Mouse (Mus musculus): ENCODE results near the gene Nop9. TPM values are rescaled to one million over a fixed set of nuclear protein-coding genes. Genes with fewer than 3 reads are reported as not detected.

Nop9 gene
- polyA plus RNA-seq, 1 experiment, result 16.8 TPM

DNA sequence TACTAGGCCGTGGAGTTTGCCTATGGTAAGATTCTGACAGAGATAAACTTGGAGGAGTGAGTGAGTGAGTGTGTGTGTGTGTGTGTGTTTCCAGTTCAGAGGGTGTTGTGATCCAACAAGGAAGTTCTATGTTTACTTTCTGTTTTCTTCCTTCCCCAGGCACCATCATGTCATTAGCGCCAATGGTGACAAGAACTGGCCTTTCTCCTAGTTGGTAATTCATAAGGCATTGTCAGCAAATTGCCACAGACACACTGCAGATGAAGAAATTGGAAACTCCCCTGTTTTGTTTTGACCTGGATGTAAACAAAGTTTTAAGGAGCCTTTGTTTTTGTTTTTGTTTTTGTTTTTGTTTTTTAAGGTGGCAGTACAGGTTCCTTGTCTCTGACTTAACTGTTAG is 48.0 kb downstream of the Nop9 start:
- DNase-seq, result no peak
- TF ChIP-seq CTCF (IDR thresholded peaks at IDR 0.05; ENCODE audit: insufficient read depth, low read length) (no peak), POLR2A (IDR thresholded peaks at IDR 0.05; ENCODE audit: borderline replicate concordance, extremely low read depth, low read depth, low read length) (no peak)
- Histone ChIP-seq H3K4me3 (replicated peaks; ENCODE audit: extremely low read depth, low read depth, low read length) (no peak overlapping the region), H3K4me1 (ENCODE audit: control insufficient read depth, insufficient read depth, low read length) (peaks cover 5% of the 10 kb centered on the region)
- 28% methylated on average over 2 of the region's 2 CpGs for WGBS

DNA sequence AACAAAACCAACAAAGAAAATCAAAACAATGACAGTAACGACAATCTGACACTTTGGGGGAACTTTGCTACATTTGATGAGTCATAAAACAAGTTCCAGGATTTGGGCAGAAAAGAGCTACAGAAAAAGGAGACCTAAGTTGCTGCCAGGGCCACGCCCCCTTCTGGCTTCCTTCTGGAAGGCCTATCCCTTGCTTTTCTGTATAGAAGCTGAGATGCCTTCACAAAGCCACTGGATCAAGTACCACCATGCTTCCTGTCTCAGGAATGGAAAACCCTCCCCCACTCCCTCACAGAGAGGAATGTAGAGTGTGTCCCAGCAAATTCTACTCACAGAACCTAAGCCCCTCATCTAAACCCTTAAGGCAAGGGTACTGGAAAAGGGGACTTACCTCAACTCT is 48.5 kb downstream of the Nop9 start:
- TF ChIP-seq POLR2A (IDR thresholded peaks at IDR 0.05; ENCODE audit: borderline replicate concordance, extremely low read depth, low read depth, low read length) (no peak), CTCF (IDR thresholded peaks at IDR 0.05; ENCODE audit: insufficient read depth, low read length) (no peak)

DNA sequence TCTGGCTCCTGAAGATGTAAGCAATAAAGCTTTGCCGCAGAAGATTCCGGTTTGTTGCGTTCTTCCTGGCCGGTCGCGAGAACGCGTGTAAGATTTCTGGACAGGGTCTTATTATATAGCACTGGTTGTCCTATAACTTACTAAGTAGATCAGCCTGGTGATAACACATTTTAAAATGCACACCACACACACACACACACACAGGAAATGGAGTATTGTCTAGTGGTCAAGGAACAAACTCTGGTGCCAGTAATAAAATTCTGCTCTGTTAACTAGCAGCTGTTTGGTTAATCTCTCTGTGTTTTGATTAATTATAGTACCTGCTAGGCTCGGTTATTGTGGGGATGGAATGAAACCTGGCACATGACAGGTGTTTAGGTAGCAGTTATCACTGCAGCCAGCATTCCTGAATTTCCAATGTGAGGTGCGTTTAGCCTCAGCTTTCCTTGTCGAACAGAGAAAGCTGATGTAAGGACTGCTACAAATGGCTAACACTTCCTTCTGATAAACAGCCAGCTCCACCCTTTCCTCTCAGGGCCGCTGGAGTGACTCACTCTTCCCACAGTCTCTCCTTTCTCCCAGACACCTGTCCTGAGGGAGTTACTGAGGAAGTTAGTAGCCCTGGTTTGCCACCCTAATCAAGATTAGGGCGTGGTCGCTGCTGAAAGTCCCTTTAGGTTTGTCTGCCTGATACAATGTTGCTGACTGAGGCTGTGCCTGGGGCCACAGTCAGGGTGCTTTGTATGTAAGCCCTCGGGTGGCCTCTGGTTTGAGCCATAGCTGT is 50.1 kb downstream of the Nop9 start:
- 41% methylated on average over 15 of the region's 15 CpGs for WGBS
- no peaks in the 10 kb centered on the region for H3K4me1 ChIP-seq (ENCODE audit: control insufficient read depth, insufficient read depth, low read length)
- H3K4me3 ChIP-seq (replicated peaks; ENCODE audit: extremely low read depth, low read depth, low read length), result peak overlapping the region; percentile 24
- DNase-seq, result no peak
- TF ChIP-seq POLR2A (IDR thresholded peaks at IDR 0.05; ENCODE audit: borderline replicate concordance, extremely low read depth, low read depth, low read length) (peak; percentile 57; the same call in 1 of the 2 replicates), CTCF (IDR thresholded peaks at IDR 0.05; ENCODE audit: insufficient read depth, low read length) (no peak)

More for the DNA sequence above, 48.5 kb downstream of the Nop9 start:
- 61% methylated on average over 2 of the region's 2 CpGs for WGBS
- no peak for DNase-seq
- Histone ChIP-seq H3K4me3 (replicated peaks; ENCODE audit: extremely low read depth, low read depth, low read length) (no peak overlapping the region), H3K4me1 (ENCODE audit: control insufficient read depth, insufficient read depth, low read length) (no peaks in the 10 kb centered on the region)

Other genes with a start within 250 kb of the Nop9 start
- 0.05 and 0.07 TPM in 2 replicates for gene Cpne6, start 235.2 kb upstream of the Nop9 start, polyA plus RNA-seq (2012; rRNA removed)
- gene Nrl, start 220.7 kb upstream of the Nop9 start, polyA plus RNA-seq (2012; rRNA removed), result not detected in 2 replicates
- 31.6 and 34.1 TPM in 2 replicates for gene Pck2, start 205.4 kb upstream of the Nop9 start, polyA plus RNA-seq (2012; rRNA removed)
- gene Dcaf11, start 185.7 kb upstream of the Nop9 start, polyA plus RNA-seq (2012; rRNA removed), result 96.0 and 124 TPM in 2 replicates
- gene A730061H03Rik, start 185.3 kb upstream of the Nop9 start, polyA plus RNA-seq (2012; rRNA removed), result 0.60 and 1.8 TPM in 2 replicates
- gene Fitm1, start 170.1 kb upstream of the Nop9 start, polyA plus RNA-seq (2012; rRNA removed), result 5.1 and 17.5 TPM in 2 replicates
- 82.8 and 98.6 TPM in 2 replicates for gene Psme1, start 167.6 kb upstream of the Nop9 start, polyA plus RNA-seq (2012; rRNA removed)
- gene Emc9, start 160.4 kb upstream of the Nop9 start, polyA plus RNA-seq (2012; rRNA removed), result 20.7 and 20.8 TPM in 2 replicates
- 45.0 and 60.5 TPM in 2 replicates for gene Psme2, start 154.6 kb upstream of the Nop9 start, polyA plus RNA-seq (2012; rRNA removed)
- 37.7 and 42.8 TPM in 2 replicates for gene Rnf31, start 154.0 kb upstream of the Nop9 start, polyA plus RNA-seq (2012; rRNA removed)
- 77.3 and 82.6 TPM in 2 replicates for gene Irf9, start 142.1 kb upstream of the Nop9 start, polyA plus RNA-seq (2012; rRNA removed)
- gene Rec8, start 127.7 kb upstream of the Nop9 start, polyA plus RNA-seq (2012; rRNA removed), result 6.0 and 9.7 TPM in 2 replicates
- gene Ipo4, start 109.7 kb upstream of the Nop9 start, polyA plus RNA-seq (2012; rRNA removed), result 52.7 and 83.9 TPM in 2 replicates
- gene Gm49378, start 107.8 kb upstream of the Nop9 start, polyA plus RNA-seq (2012; rRNA removed), result 6.0 and 9.5 TPM in 2 replicates
- gene Tm9sf1, start 101.9 kb upstream of the Nop9 start, polyA plus RNA-seq (2012; rRNA removed), result 81.4 and 91.7 TPM in 2 replicates
- gene Tssk4, start 95.5 kb upstream of the Nop9 start, polyA plus RNA-seq (2012; rRNA removed), result 0.70 and 1.0 TPM in 2 replicates
- gene Mdp1, start 85.2 kb upstream of the Nop9 start, polyA plus RNA-seq (2012; rRNA removed), result 15.1 and 20.4 TPM in 2 replicates
- gene Gmpr2, start 73.8 kb upstream of the Nop9 start, polyA plus RNA-seq (2012; rRNA removed), result 11.8 and 18.7 TPM in 2 replicates
- 170 and 270 TPM in 2 replicates for gene Nedd8, start 73.6 kb upstream of the Nop9 start, polyA plus RNA-seq (2012; rRNA removed)
- 11.9 and 14.8 TPM in 2 replicates for gene Tinf2, start 63.9 kb upstream of the Nop9 start, polyA plus RNA-seq (2012; rRNA removed)
- gene Tgm1, start 31.8 kb upstream of the Nop9 start, polyA plus RNA-seq (2012; rRNA removed), result 3.4 and 30.7 TPM in 2 replicates
- 42.0 and 57.3 TPM in 2 replicates for gene Rabggta, start 23.4 kb upstream of the Nop9 start, polyA plus RNA-seq (2012; rRNA removed)
- gene Dhrs1, start within 50 bp of the Nop9 start, polyA plus RNA-seq (2012; rRNA removed), result 69.2 and 89.0 TPM in 2 replicates
- gene Cideb, start 12.8 kb downstream of the Nop9 start, polyA plus RNA-seq (2012; rRNA removed), result 3.8 and 4.0 TPM in 2 replicates
- 1.1 and 2.6 TPM in 2 replicates for gene Ltb4r2, start 15.7 kb downstream of the Nop9 start, polyA plus RNA-seq (2012; rRNA removed)
- 6.5 and 7.1 TPM in 2 replicates for gene Ltb4r1, start 20.3 kb downstream of the Nop9 start, polyA plus RNA-seq (2012; rRNA removed)
- 157 and 169 TPM in 2 replicates for gene Adcy4, start 38.4 kb downstream of the Nop9 start, polyA plus RNA-seq (2012; rRNA removed)
- gene Ripk3, start 43.2 kb downstream of the Nop9 start, polyA plus RNA-seq (2012; rRNA removed), result 7.5 and 10.0 TPM in 2 replicates
- gene Nfatc4, start 77.5 kb downstream of the Nop9 start, polyA plus RNA-seq (2012; rRNA removed), result 26.4 and 27.3 TPM in 2 replicates
- gene Nynrin, start 108.3 kb downstream of the Nop9 start, polyA plus RNA-seq (2012; rRNA removed), result 9.4 and 12.4 TPM in 2 replicates
- gene Cbln3, start 138.7 kb downstream of the Nop9 start, polyA plus RNA-seq (2012; rRNA removed), result 0.15 and 0.34 TPM in 2 replicates
- 20.3 and 24.2 TPM in 2 replicates for gene Khnyn, start 139.3 kb downstream of the Nop9 start, polyA plus RNA-seq (2012; rRNA removed)
- 37.6 and 51.9 TPM in 2 replicates for gene Sdr39u1, start 154.6 kb downstream of the Nop9 start, polyA plus RNA-seq (2012; rRNA removed)
- 1.8 and 1.9 TPM in 2 replicates for gene Cma1, start 199.0 kb downstream of the Nop9 start, polyA plus RNA-seq (2012; rRNA removed)
- not detected in 2 replicates for gene Cma2, start 205.3 kb downstream of the Nop9 start, polyA plus RNA-seq (2012; rRNA removed)